Mouse (Mus musculus): ENCODE results near the gene Vat1. TPM values are rescaled to one million over a fixed set of nuclear protein-coding genes. Genes with fewer than 3 reads are reported as not detected.

Gene Vat1
- 282 and 396 TPM in 2 replicates for polyA plus RNA-seq (2012)

- no peak for TF ChIP-seq GATA1 (IDR thresholded peaks at IDR 0.05; ENCODE audit: low read length)
Measured at GRCm38 (mm10) chr11:101465869-101466551, at the start of gene Vat1. TSS of gene Vat1 (minus strand) at chr11:101466230.

- TF ChIP-seq GATA1 (IDR thresholded peaks at IDR 0.05; ENCODE audit: low read length) = no peak
Measured at GRCm38 (mm10) chr11:101507090-101507489, 41.1 kb upstream of the Vat1 start.

GRCm38 (mm10) chr11:101506269-101506780 is 40.3 kb upstream of the Vat1 start:
- TF ChIP-seq GATA1 (IDR thresholded peaks at IDR 0.05; ENCODE audit: low read length) = no peak

- TF ChIP-seq GATA1 (IDR thresholded peaks at IDR 0.05; ENCODE audit: low read length) = no peak
Measured at GRCm38 (mm10) chr11:101486126-101486525, 20.1 kb upstream of the Vat1 start.

GRCm38 (mm10) chr11:101485509-101486028 is 19.5 kb upstream of the Vat1 start:
- peak; percentile 95 for TF ChIP-seq GATA1 (IDR thresholded peaks at IDR 0.05; ENCODE audit: low read length)

GRCm38 (mm10) chr11:101484814-101485213 is 18.8 kb upstream of the Vat1 start:
- TF ChIP-seq GATA1 (IDR thresholded peaks at IDR 0.05; ENCODE audit: low read length) = no peak

- TF ChIP-seq GATA1 (IDR thresholded peaks at IDR 0.05; ENCODE audit: low read length) = no peak
Measured at GRCm38 (mm10) chr11:101484245-101484644, 18.2 kb upstream of the Vat1 start.

- no peak for TF ChIP-seq GATA1 (IDR thresholded peaks at IDR 0.05; ENCODE audit: low read length)
Measured at GRCm38 (mm10) chr11:101483804-101484203, 17.8 kb upstream of the Vat1 start.

GRCm38 (mm10) chr11:101480912-101481311 is 14.9 kb upstream of the Vat1 start:
- no peak for TF ChIP-seq GATA1 (IDR thresholded peaks at IDR 0.05; ENCODE audit: low read length)

GRCm38 (mm10) chr11:101479171-101479635 is 13.2 kb upstream of the Vat1 start:
- no peak for TF ChIP-seq GATA1 (IDR thresholded peaks at IDR 0.05; ENCODE audit: low read length)

GRCm38 (mm10) chr11:101477552-101478211 is 11.7 kb upstream of the Vat1 start:
- no peak for TF ChIP-seq GATA1 (IDR thresholded peaks at IDR 0.05; ENCODE audit: low read length)

GRCm38 (mm10) chr11:101477194-101477551 is 11.1 kb upstream of the Vat1 start:
- TF ChIP-seq GATA1 (IDR thresholded peaks at IDR 0.05; ENCODE audit: low read length) = no peak

GRCm38 (mm10) chr11:101474298-101474697 is 8.3 kb upstream of the Vat1 start:
- no peak for TF ChIP-seq GATA1 (IDR thresholded peaks at IDR 0.05; ENCODE audit: low read length)

GRCm38 (mm10) chr11:101472336-101472735 is 6.3 kb upstream of the Vat1 start:
- TF ChIP-seq GATA1 (IDR thresholded peaks at IDR 0.05; ENCODE audit: low read length) = no peak

- TF ChIP-seq GATA1 (IDR thresholded peaks at IDR 0.05; ENCODE audit: low read length) = no peak
Measured at GRCm38 (mm10) chr11:101471926-101472325, 5.9 kb upstream of the Vat1 start.

GRCm38 (mm10) chr11:101470206-101470605 is 4.2 kb upstream of the Vat1 start:
- TF ChIP-seq GATA1 (IDR thresholded peaks at IDR 0.05; ENCODE audit: low read length) = no peak

Measured in G1E-ER4 (cell line).